28 mouse cellular contexts compared by ENCODE assay signal in the genomic region with DNA sequence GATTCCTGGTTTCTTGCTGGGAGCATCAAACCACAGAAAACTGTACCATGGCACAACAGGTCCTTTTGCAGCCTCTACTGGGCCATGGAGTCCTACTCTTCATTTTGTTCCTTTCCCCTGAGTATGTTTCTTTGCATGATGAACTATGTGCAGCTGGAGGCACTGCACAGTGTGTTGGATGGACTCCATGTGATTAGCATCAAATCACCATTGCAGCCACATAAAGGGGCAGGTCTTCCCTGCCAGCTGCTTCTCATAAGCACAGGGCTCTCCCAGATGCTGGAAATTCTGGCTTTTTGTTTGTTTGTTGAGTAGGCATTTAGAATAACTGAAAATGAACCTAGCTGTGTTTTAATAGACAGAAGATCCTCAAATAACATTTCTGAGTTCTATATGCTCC.
"Had no signal": no experiment of that assay in that cellular context is flagged by ENCODE, and none has a peak within 500 bp of the region (broad histone marks: within the 10 kb centered on the region; RNA-seq: fewer than 3 reads in every experiment).

No protein-coding gene starts in this region.

- H3K4me2 ChIP-seq: heart, embryonic 11.5 days; heart, embryonic 13.5 days; heart, embryonic 15.5 days; hindbrain, embryonic 13.5 days; hindbrain, embryonic 15.5 days; kidney, embryonic 15.5 days; limb, embryonic 12.5 days; liver, embryonic 11.5 days; liver, embryonic 13.5 days; liver, embryonic 15.5 days had no signal

- H3K27me3 ChIP-seq: heart, embryonic 13.5 days; heart, embryonic 15.5 days; hindbrain, embryonic 13.5 days; hindbrain, embryonic 15.5 days; kidney, embryonic 15.5 days; limb, embryonic 12.5 days; liver, embryonic 13.5 days; liver, embryonic 15.5 days had no signal

- H3K9ac ChIP-seq: heart, embryonic 13.5 days; heart, embryonic 15.5 days; hindbrain, embryonic 13.5 days; hindbrain, embryonic 15.5 days; kidney, embryonic 15.5 days; limb, embryonic 12.5 days; liver, embryonic 13.5 days; liver, embryonic 15.5 days had no signal

- H3K9me3 ChIP-seq: heart, embryonic 13.5 days; heart, embryonic 15.5 days; hindbrain, embryonic 13.5 days; hindbrain, embryonic 15.5 days; kidney, embryonic 15.5 days; limb, embryonic 10.5 days; limb, embryonic 12.5 days; liver, embryonic 13.5 days; liver, embryonic 15.5 days had no signal

- H3K36me3 ChIP-seq: heart, embryonic 13.5 days; heart, embryonic 15.5 days; hindbrain, embryonic 13.5 days; kidney, embryonic 15.5 days; limb, embryonic 10.5 days; limb, embryonic 12.5 days; liver, embryonic 13.5 days; liver, embryonic 15.5 days had no signal

- DNase-seq: gastrocnemius, adult 2 months; gastrocnemius, postnatal 10 days; gastrocnemius, postnatal 25 days; heart, adult 18-20 months; heart, postnatal 14 days; heart, postnatal 36 days; kidney, adult 11 months; kidney, adult 2 months; kidney, adult 9 months; kidney, postnatal 14 days; kidney, postnatal 36 days; liver; liver, embryonic 13.5 days had no signal

- H3K4me3 ChIP-seq: gastrocnemius, adult 2 months; heart, embryonic 13.5 days; heart, embryonic 15.5 days; hindbrain, embryonic 13.5 days; hindbrain, embryonic 15.5 days; kidney, embryonic 15.5 days; layer of hippocampus, adult 2 months; left cerebral cortex, adult 2 months; limb, embryonic 10.5 days; limb, embryonic 12.5 days; liver, embryonic 13.5 days; liver, embryonic 15.5 days had no signal

- ATAC-seq: hindbrain, postnatal 0 days; intestine, embryonic 16.5 days had no signal

- H3K27ac ChIP-seq: gastrocnemius, adult 2 months; heart, embryonic 13.5 days; heart, embryonic 15.5 days; hindbrain, embryonic 13.5 days; hindbrain, embryonic 15.5 days; hindbrain, postnatal 0 days; kidney, embryonic 15.5 days; kidney, postnatal 0 days; layer of hippocampus, adult 2 months; left cerebral cortex, adult 2 months; limb, embryonic 10.5 days; limb, embryonic 12.5 days; liver, embryonic 13.5 days; liver, embryonic 15.5 days had no signal

- H3K4me1 ChIP-seq: heart, embryonic 13.5 days; heart, embryonic 15.5 days; hindbrain, embryonic 13.5 days; hindbrain, embryonic 15.5 days; kidney, embryonic 15.5 days; limb, embryonic 10.5 days; limb, embryonic 12.5 days; liver, embryonic 13.5 days; liver, embryonic 15.5 days had no signal
